Mouse (Mus musculus) right cerebral cortex, postnatal 10 days (tissue): ENCODE results near the gene Tgfbr2.

ENCODE experiments used
- DNase-seq, 2 experiments: peaks; one replicate each; pipeline ENCODE4 v3.0.0; 2021; ENCODE audit warnings: low spot score in 2 of 2

Gene Tgfbr2

DNA sequence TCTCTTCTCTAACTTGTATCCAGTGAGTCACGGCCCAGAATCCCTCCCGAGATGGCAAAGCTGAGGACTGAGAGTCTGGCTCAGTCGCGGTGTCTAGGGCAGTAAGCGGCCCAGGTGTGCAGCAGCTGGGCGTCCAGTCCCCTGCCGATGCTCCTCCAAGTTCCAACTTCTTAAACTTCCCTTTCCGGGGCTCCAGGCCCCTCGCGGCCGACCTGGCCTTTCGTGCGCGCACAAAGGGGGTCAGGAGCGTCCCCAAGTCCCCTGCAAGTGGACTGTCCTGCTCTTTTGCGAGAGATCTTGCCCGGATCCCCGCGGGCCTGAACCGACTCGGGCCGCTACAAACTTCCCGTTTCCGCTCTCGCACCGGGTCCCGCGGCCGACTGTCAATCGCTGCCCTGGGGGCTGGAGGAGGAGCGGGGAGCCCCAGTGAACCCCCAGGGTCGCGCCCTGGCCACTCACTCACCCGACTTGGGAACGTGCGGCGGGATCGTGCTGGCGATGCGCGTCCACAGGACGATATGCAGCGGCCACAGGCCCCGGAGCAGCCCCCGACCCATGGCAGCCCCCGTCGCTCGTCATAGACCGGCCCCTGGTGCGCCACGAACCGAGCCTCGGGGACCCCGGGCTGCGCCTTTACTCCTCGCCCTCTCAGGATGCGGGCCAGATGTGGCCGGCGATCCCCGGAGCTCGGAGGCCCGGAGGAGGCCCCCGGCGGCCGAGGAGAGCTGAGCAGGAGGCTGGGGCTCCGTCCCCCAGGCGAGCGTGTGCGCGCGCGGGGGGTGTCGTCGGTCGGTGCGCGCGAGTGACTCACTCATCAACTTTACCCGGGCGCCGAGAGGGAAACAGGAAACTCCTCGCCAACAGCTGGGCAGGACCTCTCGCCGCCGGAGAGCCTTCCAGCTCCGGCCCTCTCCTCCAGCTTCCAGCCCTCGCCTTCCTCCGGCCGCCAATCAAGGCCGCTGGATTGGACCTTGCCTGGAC is at the start of gene Tgfbr2:
Tgfbr2 (minus strand) TSS at position 880 of the 981 bp plus-strand sequence.
- DNase-seq = peak; percentile 57 to 69

DNA sequence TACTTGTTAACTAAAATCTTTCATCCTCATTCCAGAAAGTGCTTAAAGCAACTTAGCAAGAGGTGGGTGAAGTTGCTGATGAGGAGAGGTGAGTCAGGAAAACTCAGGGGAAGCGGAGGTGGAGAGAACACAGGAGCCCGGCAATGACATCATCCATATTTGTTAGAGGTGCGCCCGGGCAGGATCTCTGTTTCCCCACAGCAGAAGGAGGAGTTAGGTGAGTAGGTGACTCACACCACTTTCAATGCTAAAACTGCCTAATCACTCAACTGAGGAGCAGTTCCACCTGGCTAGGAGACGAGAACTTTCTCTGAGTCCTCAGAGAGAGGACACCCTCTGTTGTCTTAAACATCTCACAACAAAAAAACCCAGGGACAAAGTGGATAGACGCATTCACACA is 48.2 kb upstream of the Tgfbr2 start:
- no peak for DNase-seq

DNA sequence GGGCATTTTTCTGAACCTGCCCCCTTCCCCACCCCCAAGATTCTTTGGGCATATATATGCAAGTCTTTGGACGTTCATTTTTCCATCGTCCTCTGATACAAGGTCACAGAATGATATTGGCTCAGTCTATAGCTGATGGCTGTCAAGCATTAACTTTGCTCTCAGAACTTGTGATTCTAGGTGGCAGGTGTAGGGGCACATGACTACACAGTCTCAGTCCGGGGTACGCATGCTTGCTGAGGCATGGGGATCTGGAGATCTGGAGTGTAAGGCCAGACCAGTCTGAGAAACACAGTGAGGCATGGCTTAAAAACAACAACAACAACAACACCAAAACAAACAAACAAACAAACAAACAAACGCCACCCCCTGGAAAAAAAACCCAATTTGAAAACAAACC is 47.5 kb upstream of the Tgfbr2 start:
- DNase-seq = no peak

DNA sequence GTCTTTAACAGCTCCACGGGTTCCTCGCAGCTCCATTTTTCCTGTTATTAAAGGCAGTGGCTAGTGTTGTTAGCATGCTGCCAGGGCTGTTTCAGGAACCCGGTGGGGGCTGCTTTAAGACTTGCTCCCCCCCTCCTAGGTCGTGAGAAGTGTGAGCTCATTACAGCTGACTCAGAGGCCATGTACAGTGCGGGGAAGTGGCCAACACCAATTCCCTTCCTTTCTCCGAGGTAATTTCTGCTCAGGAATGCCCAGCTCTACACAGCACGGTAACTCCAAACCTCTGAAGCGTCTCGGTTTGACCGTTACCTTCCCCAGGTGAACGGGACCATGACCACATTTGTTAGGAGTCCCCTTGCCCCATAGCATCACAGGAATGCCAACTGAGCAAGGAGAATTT is 46.8 kb upstream of the Tgfbr2 start:
- DNase-seq = no peak

DNA sequence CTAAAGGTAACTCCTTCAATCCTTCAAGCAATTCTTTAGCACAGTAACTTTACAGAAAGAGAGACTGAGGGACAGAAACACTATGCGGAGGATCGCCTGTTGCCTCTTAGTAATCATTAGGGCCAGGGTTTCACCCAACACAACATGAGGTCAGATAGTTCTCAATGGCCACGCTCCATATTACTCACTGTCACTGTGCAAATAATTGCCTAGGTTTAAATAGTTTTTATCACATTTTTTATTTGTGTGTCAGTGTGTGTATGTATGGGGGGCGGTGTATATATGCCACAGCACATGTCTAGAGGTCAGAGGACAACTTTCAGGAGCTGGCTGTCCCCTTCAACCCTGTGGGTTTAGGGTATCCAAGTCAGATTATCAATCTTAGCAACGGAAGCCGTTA is 46.4 kb upstream of the Tgfbr2 start:
- DNase-seq = no peak

DNA sequence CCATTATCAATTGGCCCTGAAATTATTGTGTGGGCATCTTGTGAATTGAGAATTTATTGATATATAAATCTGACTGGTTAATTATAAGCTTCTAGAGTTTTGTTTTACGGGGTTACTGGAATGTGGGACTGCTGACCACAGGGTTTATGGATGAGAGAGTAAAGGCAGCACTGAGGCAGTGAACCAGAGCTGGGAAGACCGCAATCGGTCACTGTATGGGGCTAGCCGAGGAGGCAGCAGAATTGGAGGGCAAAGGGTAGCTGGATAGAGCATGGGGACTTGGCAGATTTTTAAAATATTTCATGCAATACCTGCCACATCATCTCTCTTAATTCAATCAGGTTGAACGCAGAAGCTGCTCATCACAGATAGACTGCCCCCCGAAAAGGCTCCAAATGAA is 45.5 kb upstream of the Tgfbr2 start:
- DNase-seq = no peak

DNA sequence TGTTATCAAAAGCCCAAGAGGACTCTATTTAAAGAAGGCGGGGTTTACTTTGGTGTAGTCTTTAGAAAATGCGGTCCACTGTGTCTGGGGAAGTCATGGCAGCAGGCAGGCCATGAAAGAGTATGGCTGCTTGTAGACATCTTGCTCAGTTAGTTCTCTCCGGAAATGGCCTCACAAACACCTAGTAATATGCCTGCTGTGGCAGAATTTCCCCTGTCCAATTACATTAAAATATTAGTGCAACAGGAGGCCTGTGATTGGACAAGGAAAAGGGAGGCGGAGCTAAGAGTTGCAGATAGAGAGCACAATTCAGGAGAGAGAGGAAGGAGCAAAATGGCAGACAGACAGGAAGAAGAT is 45.0 kb upstream of the Tgfbr2 start:
- DNase-seq = no peak

DNA sequence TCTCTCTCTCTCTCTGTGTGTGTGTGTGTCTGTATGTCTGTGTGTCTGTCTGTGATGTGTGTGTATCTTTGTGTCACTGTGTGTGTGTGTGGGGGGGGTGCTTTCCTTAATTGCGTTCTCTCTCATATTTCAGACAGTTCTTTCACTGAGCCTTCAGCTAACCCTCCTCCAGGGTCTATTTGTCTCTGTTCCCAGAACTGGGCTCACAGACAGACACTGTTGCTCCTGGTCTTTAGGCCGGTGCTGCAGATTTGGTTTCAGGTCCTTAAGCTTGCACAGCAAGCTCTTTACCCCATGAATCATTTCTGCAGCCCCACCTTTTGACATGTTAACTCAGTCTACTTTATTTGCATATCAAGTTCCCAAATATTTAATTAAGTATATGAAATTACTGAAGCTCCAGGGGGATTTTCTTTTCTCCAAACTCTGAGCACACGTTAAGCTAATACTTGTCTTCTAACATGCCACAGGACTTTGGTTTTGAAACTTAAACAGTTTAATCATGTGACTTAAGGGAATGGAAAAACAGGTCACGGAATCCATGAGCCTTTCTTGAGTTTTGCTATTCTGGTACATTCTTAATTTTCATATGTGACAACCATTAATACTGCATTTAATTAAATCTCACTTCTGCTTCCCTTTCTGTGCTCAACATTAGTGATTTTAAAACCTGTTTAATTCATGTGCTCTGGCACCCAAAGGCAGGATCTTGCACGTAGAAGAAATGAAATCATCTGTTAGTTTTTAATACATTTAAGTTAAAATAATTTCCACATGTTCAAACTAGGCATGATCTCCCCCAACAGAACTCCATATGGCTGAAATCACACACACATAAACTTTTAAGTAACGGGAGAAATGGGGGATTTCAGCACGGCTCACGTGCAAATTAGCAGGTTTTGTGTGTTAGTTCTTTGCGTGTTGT is 44.3 kb upstream of the Tgfbr2 start:
- no peak for DNase-seq

DNA sequence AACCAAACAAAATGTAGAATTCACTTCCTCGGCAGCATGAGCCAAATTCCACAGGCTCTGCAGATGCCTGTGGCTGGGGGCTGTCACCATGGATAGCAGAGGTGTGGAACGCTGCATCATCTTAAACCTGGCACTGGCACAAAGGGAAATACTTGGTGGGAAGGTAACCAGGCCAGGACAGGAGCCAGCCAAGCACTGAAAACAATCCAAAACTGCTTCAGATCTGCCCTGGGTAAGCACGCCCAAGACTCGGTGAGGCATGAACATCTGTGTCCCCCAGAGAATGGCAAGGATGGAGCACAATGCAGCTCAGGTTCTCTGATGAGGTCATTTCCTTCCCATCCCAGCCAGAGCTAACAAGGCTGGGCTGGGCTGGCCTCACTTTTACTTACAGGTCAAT is 43.6 kb upstream of the Tgfbr2 start:
- no peak for DNase-seq

DNA sequence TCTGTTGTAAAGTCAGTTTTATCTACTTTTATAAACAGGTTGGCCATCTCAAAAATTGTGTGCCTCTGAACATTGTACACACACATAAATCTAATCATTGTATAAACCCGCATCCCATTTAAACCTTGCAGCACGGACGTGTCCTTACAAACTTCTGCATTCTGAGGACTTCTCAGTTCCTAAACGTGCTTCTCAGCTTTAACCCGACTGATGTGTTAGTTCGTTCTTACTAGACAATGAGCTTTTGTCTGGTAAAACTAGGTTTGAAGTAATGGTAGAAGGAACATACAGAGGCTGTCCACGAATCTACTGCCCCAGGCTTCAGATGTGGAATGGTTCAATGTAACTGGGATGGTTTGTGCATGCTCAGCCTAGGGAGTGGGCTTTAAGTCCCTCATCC is 41.9 kb upstream of the Tgfbr2 start:
- no peak for DNase-seq

DNA sequence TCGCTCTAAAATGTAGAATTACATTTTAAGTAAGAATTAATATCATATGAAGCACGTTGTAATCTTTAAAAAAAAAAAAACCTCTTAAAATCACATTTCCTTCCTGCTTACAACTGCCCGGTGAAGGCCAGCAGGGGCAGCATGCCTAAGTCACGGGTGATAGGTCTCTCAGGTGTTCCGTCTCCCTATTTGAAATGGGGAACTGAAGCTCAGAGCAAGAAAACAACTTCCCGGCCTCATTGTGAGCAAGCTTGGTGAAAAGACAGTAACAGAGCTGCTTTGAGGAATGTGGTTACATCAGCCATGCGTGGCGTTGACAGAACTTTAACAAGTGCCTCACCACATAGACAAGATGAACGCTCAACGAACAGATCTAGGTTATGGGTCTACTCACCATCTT is 41.5 kb upstream of the Tgfbr2 start:
- DNase-seq = no peak

DNA sequence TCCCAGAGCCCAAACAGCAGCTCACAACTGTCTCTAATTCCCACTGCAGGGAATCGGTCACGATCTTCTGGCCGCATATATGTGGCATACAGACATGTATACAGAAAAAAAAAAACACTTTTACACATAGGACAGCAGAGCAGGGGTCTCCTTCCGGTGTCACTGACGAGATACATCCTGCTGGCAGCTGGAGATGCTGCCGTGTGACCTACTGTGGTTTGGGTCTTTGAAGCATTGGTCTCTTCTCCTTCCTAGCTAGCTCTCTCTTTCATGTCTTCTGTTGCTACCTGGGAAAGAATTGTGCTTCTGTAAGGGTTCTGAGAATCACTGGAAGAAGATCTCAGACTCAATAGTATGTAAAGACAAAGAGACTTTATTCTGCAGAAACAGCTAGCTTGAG is 39.1 kb upstream of the Tgfbr2 start:
- DNase-seq = no peak

DNA sequence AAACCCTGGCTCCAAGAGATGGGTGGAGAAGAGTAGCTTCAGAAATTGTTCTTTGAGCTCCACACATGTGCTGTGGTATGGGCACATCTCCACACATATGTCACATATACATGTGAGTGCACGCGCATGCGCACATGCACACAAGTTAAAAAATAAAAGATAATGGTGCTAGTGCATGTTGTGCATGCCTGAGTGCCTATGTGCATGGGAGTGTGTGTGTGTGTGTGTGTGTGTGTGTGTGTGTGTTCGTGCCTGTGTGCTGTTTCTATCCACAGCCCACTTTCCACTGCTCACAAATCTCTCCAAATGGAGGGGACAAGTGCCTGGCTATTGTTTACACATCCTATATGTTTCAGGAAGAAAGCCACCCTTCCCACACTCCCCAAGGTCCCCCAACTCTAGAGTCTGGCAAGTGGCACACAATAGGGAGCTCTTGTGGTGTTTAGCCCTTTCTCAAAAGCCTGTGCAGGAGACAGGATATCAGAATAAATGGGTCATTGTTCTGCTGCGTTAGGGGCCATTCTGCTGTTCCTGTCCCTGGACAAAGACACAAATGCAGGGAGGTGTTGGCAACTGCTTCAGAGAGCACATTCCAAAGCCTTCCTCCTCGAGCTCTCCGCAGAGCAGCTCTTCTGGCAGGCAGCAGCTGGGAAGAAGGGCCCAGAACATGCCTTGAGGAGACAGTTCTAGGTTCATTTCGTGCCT is 37.9 kb upstream of the Tgfbr2 start:
- DNase-seq = no peak

DNA sequence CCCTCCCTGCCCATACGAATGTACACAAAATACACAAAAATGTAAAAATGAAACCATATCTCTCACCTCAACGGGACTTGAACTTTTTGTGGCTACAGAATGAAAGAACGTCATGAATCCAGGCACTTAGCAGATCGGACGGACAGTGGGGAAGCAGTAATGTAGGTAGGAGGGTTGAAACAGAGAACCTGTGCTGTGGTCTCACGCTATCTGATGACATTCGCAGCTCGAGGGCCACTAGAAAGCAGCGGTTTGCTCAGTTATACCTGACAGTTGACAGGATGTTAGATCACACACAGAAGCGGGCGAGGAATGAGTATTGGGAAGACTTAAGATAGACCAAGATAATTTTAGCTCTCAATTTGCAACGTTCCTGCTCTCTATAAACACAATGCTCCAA is 36.9 kb upstream of the Tgfbr2 start:
- no peak for DNase-seq

DNA sequence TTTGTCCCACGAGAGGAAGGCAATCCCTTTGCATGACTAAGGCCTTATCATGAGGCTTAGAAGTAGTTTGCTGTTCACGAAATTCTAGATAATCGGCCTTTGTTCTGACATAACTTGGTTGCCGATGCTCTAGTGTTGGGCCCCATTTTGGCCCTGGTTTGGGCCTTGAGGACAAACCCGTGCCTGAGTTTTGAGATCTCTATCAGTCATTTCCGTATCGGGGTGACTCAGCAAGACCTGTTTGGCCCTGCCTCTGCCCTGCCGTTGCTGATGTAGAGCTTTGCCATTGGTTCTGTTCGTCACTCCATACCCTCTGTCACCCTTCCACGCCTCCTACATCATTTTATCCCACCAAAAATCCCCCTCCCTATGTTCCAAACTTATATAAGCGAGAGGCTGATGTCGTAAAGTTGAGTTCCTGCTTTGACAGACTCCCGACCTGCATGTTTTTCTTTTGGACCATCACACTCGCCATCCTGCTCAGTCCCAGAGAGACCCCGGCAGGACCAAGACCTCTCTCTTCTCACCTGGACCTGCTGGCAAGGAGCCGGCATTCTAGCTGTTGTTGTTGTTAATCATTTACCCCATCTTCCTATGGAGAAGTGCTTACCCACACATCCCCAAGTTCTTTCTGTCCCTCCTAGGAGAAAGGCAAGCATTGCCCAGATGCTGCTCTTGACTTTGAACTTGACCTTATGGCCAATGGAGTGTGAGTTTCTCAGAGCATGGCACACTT is 33.2 kb upstream of the Tgfbr2 start:
- no peak for DNase-seq

DNA sequence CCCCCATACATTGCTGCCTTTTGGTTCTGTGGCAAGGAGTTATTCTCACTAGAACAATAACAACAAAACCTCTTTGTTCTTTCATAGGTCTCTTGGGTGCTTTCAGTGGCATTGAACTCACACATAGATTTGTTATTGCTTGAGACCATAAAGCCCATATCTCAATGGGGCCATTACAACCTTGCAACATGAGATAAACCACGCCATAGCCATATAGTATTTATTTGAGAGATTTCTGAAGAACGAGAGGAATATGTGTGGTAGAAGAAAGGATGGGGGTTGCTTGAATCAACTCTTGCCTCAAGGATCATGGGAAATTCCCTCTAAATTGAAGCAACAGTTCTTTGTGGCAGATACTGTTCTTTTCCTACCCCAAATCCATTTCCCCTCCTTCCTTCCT is 31.7 kb upstream of the Tgfbr2 start:
- no peak for DNase-seq

DNA sequence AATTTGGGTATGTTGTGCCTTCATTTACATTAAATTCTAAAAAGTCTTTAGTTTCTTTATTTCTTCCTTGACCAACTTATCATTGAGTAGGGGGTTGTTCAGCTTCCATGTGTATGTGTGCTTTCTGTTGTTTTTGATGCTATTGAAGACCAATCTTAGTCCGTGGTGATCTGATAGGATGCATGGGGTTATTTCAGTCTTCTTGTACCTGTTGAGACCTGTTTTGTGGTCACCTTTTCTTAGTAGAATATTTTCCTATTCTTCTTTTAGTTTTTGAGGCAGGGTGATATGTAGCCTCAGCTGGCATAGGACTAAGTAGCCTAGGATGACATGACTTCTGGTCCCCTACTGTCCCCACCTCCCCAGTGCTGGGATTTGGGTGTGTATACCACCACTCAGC is 28.5 kb upstream of the Tgfbr2 start:
- no peak for DNase-seq

DNA sequence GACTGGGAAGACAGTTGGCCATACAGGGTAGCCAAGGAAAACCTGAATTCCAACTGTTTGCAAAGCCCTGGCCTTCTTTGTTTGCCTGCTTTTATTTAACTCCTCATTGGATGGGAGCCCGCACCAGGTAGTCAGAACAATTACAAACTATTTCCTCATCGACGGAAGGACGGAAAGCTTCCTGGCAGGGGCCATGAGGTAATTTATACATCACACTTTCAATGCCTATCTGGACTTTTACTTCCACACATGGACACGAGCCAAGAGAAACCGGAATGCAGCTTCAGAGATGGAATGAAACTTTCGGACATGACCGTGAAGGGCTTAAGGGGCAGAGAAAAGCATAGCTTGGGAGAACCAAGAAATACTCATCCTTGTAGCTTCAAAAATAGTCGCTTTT is 24.0 kb upstream of the Tgfbr2 start:
- no peak for DNase-seq

DNA sequence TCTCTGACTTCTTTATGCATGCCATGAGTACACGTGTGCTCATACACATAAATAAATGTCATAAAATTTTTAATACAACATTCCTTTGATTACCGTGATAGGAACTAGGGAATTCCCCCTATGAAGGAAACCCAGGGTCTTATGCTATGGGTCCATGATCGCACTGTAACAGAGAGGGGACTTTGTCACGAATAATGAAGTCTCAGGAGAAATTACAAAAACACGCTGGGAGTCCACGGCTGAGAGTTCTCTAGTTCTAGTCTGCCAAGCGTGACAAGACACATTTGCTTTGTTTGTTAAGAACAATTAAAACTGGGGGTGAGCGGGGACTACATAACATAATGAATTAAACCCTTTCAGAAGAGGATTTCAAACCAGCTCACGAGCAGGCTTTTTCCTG is 23.3 kb upstream of the Tgfbr2 start:
- DNase-seq = no peak

DNA sequence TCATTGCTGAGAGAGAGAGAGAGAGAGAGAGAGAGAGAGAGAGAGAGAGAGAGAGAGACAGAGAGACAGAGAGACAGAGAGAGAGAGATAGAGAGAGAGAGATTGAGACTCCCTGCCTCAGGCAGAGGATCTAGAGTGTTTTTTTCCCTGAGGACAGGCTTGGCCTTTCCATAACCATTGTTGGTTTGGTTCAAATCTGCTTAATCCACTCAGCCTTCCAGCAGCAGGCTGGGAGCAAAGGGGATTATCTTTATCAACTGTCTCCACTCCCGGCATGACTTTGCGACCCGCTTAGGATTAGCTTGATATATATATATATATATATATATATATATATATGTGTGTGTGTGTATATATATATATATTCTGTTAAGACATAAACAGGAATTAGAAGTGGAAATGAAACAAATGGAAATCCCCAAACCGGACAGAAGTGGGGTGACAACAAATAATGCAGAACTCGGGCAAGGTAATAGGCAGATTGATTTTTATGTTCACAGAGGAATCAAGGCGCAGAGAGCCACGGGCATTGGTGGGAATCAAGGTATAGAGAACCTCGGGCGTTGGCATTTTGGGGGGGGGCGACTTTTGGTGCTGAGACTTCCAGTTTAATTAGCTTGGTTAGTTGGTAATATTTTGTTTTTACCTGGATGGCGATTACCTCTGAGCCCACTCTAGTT is 22.5 kb upstream of the Tgfbr2 start:
- DNase-seq = no peak

DNA sequence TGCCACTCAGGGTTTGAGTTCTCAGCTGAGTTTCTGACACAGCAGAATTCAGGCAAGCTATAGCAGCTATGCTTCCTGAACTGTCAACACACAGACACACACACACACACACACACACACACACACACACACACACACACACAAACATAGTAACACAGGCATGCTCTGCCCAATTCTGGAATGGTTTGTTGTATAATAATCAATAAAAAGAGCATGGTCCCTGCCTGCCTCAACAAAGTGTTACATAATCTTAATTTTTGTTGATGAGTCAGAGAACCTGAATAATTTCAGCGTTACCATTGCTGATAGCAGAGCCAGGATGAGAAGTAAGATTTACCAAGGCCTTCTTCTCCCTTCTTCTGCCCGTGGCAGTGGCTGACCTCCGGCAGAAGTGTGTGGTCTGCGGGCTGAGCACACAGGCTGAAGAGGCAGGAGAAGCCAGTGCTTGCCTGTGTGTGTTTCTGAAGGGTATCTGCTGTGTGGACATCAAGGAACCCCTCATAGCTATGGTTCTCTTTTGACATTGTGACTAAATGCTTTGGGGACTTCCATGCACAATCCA is 18.8 kb upstream of the Tgfbr2 start:
- no peak for DNase-seq
